Mouse (Mus musculus) erythroblast, embryonic 14.5 days (primary cell): Measurements from ENCODE around the gene Afm.

Experiments
- GATA1 ChIP-seq: IDR thresholded peaks from 2 replicates; pipeline ENCODE4 v1.6.1; 2012; ENCODE audit warnings: low read length, inconsistent platforms, mixed read lengths
- TAL1 ChIP-seq: IDR thresholded peaks from 3 replicates; pipeline ENCODE4 v1.6.1; 2012; ENCODE audit warnings: low read length, inconsistent platforms, mixed read lengths

GRCm38 (mm10) chr5:90500714-90501113, 18.0 kb upstream of the Afm start:
- no peak for TF ChIP-seq GATA1
- TF ChIP-seq TAL1 = no peak
